Mouse (Mus musculus): Measurements from ENCODE around the gene Gcsh.

DNA sequence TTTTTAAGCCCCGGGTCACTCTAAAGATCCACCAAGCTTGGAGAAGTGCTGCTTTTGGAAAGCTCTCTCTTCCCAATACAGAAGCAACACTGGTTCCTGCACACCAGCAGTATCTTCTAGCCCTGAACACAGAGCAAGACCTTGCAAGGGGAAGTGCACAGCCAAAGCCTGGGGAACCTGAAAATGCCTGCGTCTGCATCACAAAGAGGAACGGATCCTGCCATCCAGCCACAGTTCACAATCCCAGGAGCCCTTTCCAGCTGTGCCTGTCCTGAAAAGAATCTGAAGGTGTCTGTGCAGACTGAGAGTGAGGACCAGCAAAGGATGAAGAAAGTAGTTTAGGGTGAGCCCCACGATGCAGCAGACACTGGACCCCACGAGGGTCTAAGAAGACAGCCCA lies 18.3 kb downstream of the Gcsh start:
- TF ChIP-seq FLI1 (IDR thresholded peaks at IDR 0.05; ENCODE audit: low read length) (no peak), GATA1 (IDR thresholded peaks at IDR 0.05; ENCODE audit: borderline replicate concordance, low read length) (no peak)
